Mouse (Mus musculus): ENCODE results near the gene Adam30. TPM values are rescaled to one million over a fixed set of nuclear protein-coding genes. Genes with fewer than 3 reads are reported as not detected.
"Not testable (repeated sequence)": the region's sequence is repeated elsewhere in the genome, so short reads cannot be mapped to it uniquely, and the experiment has no call there.

The Adam30 gene
- total RNA-seq (2021): not detected
- long read RNA-seq, experiment 1: 0 reads
- long read RNA-seq, experiment 2: 0 reads

- DNase-seq: no peak
Measured at GRCm38 (mm10) chr3:98160330-98160729, at the start of gene Adam30. Gene Adam30 (plus strand): TSS chr3:98160630.

GRCm38 (mm10) chr3:98118252-98118651, 42.2 kb upstream of the Adam30 start:
- no peak for DNase-seq

GRCm38 (mm10) chr3:98119338-98119737, 41.1 kb upstream of the Adam30 start:
- no peak for DNase-seq

- DNase-seq: no peak
Measured at GRCm38 (mm10) chr3:98120884-98121283, 39.5 kb upstream of the Adam30 start.

GRCm38 (mm10) chr3:98127775-98128174, 32.7 kb upstream of the Adam30 start:
- no peak for DNase-seq

GRCm38 (mm10) chr3:98128716-98129115, 31.7 kb upstream of the Adam30 start:
- no peak for DNase-seq

- DNase-seq: not testable (repeated sequence)
Measured at GRCm38 (mm10) chr3:98132140-98132539, 28.3 kb upstream of the Adam30 start.

- DNase-seq: no peak
Measured at GRCm38 (mm10) chr3:98132636-98133035, 27.8 kb upstream of the Adam30 start.

- DNase-seq: no peak
Measured at GRCm38 (mm10) chr3:98141456-98141855, 19.0 kb upstream of the Adam30 start.

- no peak for DNase-seq
Measured at GRCm38 (mm10) chr3:98142862-98143261, 17.6 kb upstream of the Adam30 start.

GRCm38 (mm10) chr3:98145204-98145603, 15.2 kb upstream of the Adam30 start:
- no peak for DNase-seq

GRCm38 (mm10) chr3:98146471-98147410, 13.7 kb upstream of the Adam30 start:
- DNase-seq: no peak

GRCm38 (mm10) chr3:98147706-98148105, 12.7 kb upstream of the Adam30 start:
- no peak for DNase-seq

- no peak for DNase-seq
Measured at GRCm38 (mm10) chr3:98149881-98150280, 10.5 kb upstream of the Adam30 start.

- DNase-seq: no peak
Measured at GRCm38 (mm10) chr3:98151016-98151415, 9.4 kb upstream of the Adam30 start.

- no peak for DNase-seq
Measured at GRCm38 (mm10) chr3:98153460-98153859, 7.0 kb upstream of the Adam30 start.

- DNase-seq: no peak
Measured at GRCm38 (mm10) chr3:98156158-98156557, 4.3 kb upstream of the Adam30 start.

- no peak for DNase-seq
Measured at GRCm38 (mm10) chr3:98157073-98157472, 3.4 kb upstream of the Adam30 start.

- no peak for DNase-seq
Measured at GRCm38 (mm10) chr3:98157585-98157984, 2.8 kb upstream of the Adam30 start.

- no peak for DNase-seq
Measured at GRCm38 (mm10) chr3:98158646-98159045, 1.8 kb upstream of the Adam30 start.

GRCm38 (mm10) chr3:98159289-98159688, 1.1 kb upstream of the Adam30 start:
- no peak for DNase-seq

GRCm38 (mm10) chr3:98178340-98178739, 17.9 kb downstream of the Adam30 start:
- peak; percentile 67 to 70 for DNase-seq

GRCm38 (mm10) chr3:98180805-98181204, 20.4 kb downstream of the Adam30 start:
- DNase-seq: peak; percentile 30 to 44

GRCm38 (mm10) chr3:98185163-98185714, 24.8 kb downstream of the Adam30 start:
- DNase-seq: no peak
